Mouse (Mus musculus): ENCODE data around the gene Uba3.

Gene Uba3

DNA sequence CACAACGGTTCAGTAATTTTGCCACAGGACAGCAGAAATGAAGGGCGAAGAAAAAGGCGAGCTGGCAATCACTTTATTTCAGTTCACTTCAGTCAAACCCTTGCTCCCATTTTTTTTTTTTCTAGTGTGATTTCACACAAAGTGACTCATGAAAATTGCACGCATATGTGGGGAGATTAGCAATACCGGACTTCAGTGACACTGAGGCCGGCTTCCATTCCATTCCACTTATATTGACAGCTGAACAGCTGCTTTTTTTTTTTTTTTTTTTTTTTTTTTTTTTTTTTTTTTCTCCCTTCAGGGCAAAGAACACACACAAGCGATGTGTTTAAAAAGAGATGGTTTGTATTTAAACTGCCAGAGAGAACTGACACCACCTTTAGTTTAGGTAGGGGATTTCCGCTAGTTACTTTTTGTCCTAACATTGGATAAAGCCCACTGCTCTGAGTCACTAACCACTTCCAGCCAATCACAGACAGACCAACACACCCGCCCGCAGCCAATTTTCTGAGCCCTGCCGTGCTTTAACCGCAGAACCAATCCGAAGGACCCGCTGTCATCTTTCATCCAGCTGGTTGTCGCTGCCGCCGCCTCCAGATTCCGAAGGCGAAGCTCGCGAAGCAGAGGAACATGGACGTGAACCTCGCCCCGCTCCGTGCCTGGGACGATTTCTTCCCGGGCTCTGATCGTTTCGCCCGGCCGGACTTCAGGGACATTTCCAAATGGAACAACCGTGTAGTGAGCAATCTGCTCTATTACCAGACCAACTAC, 4.9 kb upstream of the Uba3 start, which contains the start of gene Arl6ip5:
Arl6ip5 (plus strand) TSS at position 499 of the 771 bp plus-strand sequence.
- DNase-seq: peak; percentile 82

DNA sequence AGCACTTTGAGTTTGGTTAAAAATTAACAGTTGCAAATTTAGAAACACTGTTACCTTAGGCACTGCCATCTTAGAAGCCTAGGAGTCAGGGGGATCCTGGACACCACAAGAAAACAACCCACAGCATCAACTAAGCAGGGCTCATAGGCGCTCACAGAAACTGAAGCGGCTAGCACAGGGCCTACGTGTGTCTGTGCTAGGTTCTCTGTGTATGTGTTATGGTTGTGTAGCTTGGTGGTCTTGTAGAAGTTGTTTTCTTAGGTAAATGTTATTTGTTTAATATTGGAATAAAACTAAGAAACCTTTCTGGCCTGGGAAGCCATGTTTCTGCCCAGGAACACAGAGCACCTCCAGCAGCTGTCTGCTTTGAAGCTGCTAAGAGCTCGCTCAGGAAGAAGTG, 4.3 kb upstream of the Uba3 start:
- DNase-seq: no peak

GRCm38 (mm10) chr6:97209201-97209600, 3.8 kb upstream of the Uba3 start:
- DNase-seq: no peak

DNA sequence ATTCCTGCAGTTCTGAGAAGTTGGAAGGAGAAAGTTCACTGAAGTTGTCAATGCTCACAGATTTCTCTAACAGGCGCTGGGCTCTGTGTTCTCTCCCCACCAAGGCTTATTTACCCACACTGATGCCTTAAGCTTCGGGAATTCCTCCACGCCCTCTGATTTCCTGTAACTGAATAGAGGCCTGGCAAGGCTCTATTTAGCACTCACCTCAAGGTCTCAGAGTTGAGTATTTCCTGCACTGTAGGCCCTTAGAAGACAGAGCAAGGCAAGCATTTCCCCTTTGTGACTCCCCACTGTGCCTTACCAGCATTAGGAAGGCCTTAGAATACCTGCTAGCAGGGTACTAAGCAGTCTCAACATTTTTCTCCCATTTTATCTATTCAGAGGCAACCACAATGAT, 3.0 kb upstream of the Uba3 start:
- DNase-seq: no peak

DNA sequence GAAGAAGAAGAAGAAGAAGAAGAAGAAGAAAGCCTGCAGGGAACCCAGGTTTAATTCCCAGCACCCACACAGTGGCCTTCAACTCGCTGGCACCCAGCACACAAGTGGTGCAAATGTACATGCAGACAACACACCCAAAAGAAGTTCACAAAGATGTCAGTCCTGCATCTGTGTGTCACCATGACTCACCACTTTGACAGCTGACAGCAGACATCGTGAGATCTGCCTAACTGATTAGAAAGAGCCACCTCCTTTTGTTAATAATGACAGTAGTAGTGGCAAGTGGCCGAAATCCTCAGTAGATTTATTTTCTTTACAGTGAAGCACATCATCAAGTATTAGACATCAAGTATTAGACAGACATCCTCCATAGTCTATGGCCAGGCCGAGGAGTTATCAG, 1.6 kb upstream of the Uba3 start:
- no peak for DNase-seq

- DNase-seq: peak; percentile 31
Observed at GRCm38 (mm10) chr6:97204952-97205351, 495 bp downstream of the Uba3 start.

DNA sequence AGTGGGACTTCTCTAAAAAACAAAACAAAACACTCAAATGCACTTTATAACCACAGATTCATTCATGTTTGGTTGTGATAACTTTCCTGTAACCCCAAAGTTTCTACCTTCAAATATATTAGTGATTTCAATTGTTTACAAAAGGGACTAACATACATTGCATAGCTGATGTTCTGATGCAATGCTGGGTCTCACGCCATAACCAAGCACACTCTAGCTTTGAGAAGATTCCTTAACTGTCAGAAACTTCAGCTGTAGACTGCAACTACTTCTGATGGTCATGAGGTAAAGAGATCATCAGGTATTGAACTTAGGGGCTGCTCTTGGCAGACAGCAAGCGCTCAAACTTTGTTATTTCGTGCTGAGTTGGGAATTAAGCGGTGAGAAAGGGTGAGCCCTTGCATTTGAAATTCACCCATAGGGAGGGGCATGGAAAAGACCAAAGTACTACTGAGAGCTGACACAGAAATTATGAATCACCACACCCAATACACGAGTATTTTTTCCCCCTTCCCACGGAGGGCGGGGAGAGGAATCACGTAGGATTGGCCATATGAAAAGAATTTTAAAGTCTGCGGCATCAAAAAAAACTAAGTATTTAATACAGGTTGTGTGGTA, 1.1 kb downstream of the Uba3 start:
- no peak for DNase-seq

GRCm38 (mm10) chr6:97202477-97202876, 3.0 kb downstream of the Uba3 start:
- DNase-seq: no peak

DNA sequence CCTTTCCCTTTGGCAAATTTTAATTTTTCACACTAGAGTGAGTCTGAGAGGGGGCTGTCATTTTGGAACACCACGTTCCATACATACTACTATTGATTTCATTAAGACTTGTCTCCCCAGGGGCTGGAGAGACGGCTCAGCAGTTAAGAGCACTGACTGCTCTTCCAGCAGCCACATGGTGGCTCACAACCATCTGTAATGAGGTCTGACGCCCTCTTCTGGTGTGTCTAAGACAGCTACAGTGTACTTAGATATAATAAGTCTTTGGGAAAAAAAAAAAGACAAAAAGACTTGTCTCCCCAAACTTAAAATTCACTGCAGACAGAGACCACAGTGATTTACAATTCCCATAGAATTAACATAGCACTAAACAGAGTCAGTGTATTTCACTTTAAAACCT, 5.0 kb downstream of the Uba3 start:
- DNase-seq: no peak

- no peak for DNase-seq
Observed at GRCm38 (mm10) chr6:97179367-97179828, 26.0 kb downstream of the Uba3 start.

DNA sequence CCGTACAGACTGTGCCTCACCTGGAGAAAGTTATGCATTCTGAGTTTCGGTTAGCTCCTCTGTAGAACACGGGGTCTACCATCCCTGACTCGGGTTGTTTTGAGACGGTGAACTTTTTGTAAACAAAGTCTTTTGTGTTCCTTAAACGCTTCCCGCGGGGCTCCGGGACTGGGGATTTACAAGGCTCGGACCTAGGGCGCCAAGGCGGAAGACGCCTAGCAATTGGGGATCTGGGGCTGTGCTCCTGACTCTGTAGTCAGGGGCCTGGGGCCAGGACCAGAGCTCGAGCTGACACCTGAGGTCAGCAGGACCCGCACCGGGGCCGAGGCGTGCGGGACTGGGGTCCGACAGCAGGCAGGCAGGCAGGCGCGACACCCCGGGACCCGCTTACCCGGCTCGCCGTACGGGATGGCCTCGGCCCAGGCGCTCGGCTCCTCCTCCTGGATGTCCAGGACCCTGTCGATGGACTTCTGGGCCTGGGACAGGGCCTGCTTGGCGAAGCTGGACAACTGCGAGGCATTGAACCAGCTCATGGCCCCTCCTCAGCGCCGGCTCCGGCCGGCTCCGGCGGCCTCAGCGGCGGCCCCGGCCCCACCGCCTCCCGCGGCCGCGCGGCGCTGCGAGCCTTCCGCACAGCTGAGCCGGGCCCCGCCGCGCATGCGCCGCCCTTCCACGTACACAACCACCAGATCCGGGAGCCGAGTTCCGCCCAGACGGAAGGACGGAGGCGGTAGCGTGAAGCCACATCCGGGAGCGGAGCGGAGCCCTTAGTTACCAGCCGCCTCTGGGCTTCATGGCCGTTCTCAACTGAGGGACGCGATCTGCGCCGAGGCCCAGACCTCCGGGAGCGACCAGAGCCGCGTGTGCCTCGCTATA, 26.7 kb downstream of the Uba3 start, which contains the start of gene Tmf1:
Tmf1 (minus strand) TSS at position 632 of the 876 bp plus-strand sequence.
- DNase-seq: peak; percentile 96

- DNase-seq: no peak
Observed at GRCm38 (mm10) chr6:97175716-97176115, 29.7 kb downstream of the Uba3 start.

GRCm38 (mm10) chr6:97150156-97150555, 55.3 kb downstream of the Uba3 start:
- no peak for DNase-seq

DNA sequence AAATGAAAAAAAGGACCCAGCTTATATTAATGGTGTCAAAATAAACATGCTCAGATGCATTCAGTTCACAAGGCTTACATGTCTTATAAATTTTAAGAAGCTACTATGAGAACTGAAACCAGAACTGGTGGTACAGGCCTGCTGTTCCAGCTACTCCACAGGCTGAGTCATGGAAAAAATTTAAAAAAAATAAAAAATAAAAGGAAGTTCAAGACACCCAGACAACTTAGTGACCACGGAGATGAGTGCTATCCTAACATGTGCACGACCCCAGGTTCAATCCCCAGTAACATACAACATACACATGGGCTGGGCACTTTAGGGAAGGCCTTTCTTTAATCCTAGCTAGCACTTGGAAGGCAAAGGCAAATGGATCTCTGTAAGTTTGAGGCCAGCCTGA, 55.7 kb downstream of the Uba3 start:
- DNase-seq: no peak

DNA sequence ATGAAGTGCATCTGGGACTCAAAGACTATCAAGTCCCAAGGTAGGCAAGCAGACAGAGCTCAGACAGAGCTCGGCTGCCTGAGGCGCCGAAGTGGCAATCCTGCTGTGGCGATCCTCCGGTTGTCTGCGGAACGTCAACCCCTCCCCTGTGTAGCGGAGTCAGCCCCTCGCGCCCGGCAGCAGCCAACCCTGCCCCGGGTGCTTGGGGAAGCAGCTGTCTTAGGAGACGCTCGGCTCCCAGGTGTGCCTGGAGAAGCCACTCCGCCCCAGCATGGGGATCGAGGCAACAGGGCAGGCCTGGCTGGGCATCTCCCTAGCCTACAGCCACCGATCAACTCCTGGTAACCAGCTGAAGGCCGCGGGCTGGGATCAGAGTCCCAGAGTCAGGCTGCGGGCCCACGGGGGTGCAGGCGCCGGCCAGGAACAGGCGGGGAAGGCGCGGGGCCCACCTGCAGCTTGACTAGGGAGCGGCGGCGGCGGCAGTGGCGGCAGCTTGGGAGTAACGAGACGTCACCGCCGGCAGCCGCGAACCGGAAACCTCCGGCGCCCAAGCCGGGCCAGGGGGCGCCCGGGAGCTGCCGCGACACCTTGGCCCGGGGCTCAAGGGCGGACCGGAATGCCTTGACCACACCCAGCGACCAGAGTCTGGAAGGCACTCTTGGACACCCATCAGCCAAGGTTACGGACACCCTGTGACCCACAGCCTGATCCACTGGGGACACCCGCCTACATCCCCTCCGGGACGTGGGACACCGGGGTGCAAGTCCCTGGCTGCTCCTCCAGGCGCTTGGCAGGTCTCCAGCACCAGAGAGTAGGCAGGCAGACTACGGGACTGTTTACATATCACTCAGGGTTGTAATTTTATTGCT, 56.8 kb downstream of the Uba3 start, which contains the start of gene Eogt:
Eogt (minus strand) TSS at position 800 of the 869 bp plus-strand sequence.
- DNase-seq: peak; percentile 71

DNA sequence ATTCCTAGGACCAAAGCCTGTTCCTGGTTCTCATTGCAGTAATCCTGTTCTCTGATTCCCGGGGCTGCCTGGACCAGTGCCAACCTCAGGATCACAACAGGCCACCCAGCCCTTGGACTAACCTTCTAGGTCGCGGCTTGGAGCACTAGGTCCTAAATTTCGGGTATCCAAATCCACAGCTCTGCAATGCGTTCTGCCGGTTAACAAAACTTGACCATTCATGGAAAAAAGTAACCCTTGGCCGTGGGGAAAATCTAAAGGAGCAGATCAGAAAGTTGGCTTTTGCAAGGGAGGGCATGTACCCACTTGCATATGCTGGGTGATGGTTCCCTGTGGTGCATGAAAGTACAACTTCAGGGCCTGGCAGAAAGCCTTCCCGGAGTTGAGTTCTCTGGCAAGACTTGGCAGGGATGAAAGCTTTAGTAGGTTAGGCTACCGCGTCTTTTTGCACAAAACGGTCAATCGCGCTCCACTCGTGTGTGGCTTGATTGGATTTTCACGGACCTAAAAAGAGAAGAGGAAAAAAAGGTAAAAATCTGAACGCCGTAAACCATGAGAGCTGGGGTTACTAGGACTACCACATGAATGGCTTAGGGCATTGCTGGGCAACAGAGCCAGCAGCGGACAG, 57.6 kb downstream of the Uba3 start:
- peak; percentile 66 for DNase-seq

DNA sequence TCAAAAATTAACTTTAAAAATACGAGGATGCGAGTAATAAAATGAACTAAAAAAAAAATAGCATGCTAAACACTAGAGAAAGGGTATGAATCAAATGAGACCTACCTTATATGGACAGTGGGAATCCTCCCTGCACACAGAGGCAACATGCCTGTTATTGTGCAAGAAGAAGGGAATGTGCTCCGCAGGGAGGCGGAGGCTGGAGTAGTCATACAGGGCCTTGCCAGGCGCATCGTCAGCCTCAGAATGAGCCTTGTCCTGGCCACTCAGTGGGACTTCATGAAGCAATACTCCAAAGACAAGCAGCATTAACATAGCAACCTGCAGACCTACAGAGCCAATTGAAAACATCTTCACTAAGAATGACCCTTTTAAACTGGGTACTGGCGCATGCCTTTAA, 60.3 kb downstream of the Uba3 start:
- no peak for DNase-seq

DNA sequence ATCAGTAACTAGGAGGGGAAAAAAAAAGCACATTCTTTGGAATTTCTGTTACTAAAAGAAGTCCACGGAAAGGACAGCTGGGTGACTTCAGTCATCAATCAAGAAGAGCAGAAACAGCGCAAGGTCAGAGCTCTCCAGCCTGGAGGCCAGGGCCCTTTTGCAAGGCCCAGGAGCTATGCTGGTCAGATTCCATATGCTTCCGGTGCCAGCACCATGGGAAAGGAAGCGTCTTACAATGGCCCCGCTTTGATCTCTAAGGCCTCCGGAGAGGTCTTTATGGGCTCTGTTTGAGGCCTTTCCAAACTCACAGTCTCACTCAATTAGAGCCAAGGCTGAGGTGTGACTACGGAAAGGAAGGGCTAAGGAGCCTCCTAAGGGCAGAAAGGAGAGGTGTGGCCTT, 61.1 kb downstream of the Uba3 start:
- DNase-seq: no peak

DNA sequence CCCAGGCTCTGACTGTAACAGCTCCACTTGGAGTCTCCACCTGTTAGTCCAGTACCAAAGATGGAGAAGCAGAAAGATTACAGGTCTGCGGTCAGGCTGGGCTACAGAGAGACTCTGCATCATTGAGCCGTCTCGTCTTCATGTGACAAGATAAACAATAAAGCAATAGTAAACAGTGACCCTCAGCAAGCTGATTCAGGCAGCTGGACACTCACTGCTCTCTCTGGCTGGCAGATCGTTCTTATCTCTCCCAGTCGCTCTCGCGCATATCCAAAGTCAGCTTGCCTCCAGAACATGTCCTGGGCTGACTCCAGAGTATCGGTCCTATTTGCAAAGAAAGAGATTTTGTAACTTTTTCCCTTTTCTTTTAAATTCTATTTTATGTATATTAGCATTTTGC, 62.8 kb downstream of the Uba3 start:
- no peak for DNase-seq

- DNase-seq: no peak
Observed at GRCm38 (mm10) chr6:97141811-97142210, 63.6 kb downstream of the Uba3 start.
